Mouse (Mus musculus) CH12.LX (cell line): Measurements from ENCODE around the gene Spen. TPM values are rescaled to one million over a fixed set of nuclear protein-coding genes. Genes with fewer than 3 reads are reported as not detected.

Source experiments
- DNase-seq: peaks from one replicate; pipeline ENCODE4 v3.0.0-alpha.2; 2013; ENCODE audit errors: extremely low read depth
- H3K27ac ChIP-seq: 2 replicates; pipeline ENCODE4 v1.5.1; 2012; ENCODE audit warnings: low read depth, mild to moderate bottlenecking, control low read depth, moderate library complexity; ENCODE audit not compliant: insufficient read depth
- H3K27me3 ChIP-seq: replicated peaks from 2 replicates; pipeline ENCODE3; 2012; ENCODE audit warnings: inconsistent platforms
- H3K36me3 ChIP-seq, 2 experiments: replicated peaks in 1 of 2; 2 replicates each; pipeline versions ENCODE3 to v1.6.1; 2012; ENCODE audit warnings: inconsistent platforms in 1 of 2, low read length in 1 of 2, mild to moderate bottlenecking in 1 of 2, mixed read lengths in 1 of 2, moderate library complexity in 1 of 2; ENCODE audit not compliant: control insufficient read depth in 1 of 2, insufficient read depth in 1 of 2
- H3K4me1 ChIP-seq, 2 experiments: 2 replicates each; pipeline ENCODE4 v1.6.1; 2012; ENCODE audit warnings: inconsistent platforms in 1 of 2, moderate library complexity in 1 of 2; ENCODE audit not compliant: insufficient read depth in 2 of 2, control insufficient read depth in 1 of 2
- H3K4me2 ChIP-seq: 2 replicates; pipeline ENCODE4 v1.6.1; 2012; ENCODE audit warnings: low read depth, mild to moderate bottlenecking, control low read depth; ENCODE audit not compliant: poor library complexity, insufficient read depth, severe bottlenecking
- H3K4me3 ChIP-seq, 3 experiments: fragments of 150-350 bp in 1 of 3; sonication (generic) in 1 of 3; replicated peaks in 1 of 3; 2 replicates each; pipeline versions ENCODE3 to v1.5.1; 2011 to 2012; ENCODE audit warnings: low read depth in 2 of 3, low read length in 2 of 3, mild to moderate bottlenecking in 2 of 3, moderate library complexity in 2 of 3, control low read depth in 1 of 3, improper control_type of control experiment in 1 of 3, inconsistent platforms in 1 of 3, mixed read lengths in 1 of 3; ENCODE audit not compliant: poor library complexity in 1 of 3
- H3K79me2 ChIP-seq: replicated peaks from 2 replicates; pipeline ENCODE4 v1.6.1; 2012; ENCODE audit warnings: mild to moderate bottlenecking, moderate library complexity; ENCODE audit not compliant: control insufficient read depth, poor library complexity, insufficient read depth, severe bottlenecking; ENCODE audit errors: extremely low read depth
- H3K9ac ChIP-seq: 2 replicates; pipeline ENCODE4 v1.6.1; 2012; ENCODE audit warnings: low read depth, mild to moderate bottlenecking, control low read depth, moderate library complexity; ENCODE audit not compliant: insufficient read depth
- H3K9me3 ChIP-seq: replicated peaks from 2 replicates; pipeline ENCODE3; 2012; ENCODE audit warnings: low read length, inconsistent platforms, mixed read lengths
- BHLHE40 ChIP-seq: IDR thresholded peaks from 2 replicates; pipeline ENCODE4 v1.6.1; 2011; ENCODE audit warnings: mild to moderate bottlenecking, low read depth, low read length, improper control_type of control experiment
- CHD1 ChIP-seq: IDR thresholded peaks from 2 replicates; pipeline ENCODE4 v1.6.1; 2012; ENCODE audit warnings: low read depth, low read length, improper control_type of control experiment, inconsistent platforms
- ELF1 ChIP-seq: IDR thresholded peaks from 2 replicates; pipeline ENCODE4 v1.6.1; 2014; ENCODE audit warnings: low read depth, mild to moderate bottlenecking, inconsistent platforms, low read length, improper control_type of control experiment
- EP300 ChIP-seq: IDR thresholded peaks from 2 replicates; pipeline ENCODE4 v1.6.1; 2011; ENCODE audit warnings: low read length, improper control_type of control experiment
- GABPA ChIP-seq: IDR thresholded peaks from 2 replicates; pipeline ENCODE4 v1.6.1; 2012; ENCODE audit warnings: low read depth, low read length, improper control_type of control experiment, inconsistent platforms; ENCODE audit not compliant: insufficient replicate concordance
- IRF4 ChIP-seq: IDR thresholded peaks from 2 replicates; pipeline ENCODE4 v1.6.1; 2014; ENCODE audit warnings: low read depth, mild to moderate bottlenecking, inconsistent platforms, low read length, improper control_type of control experiment
- JUN ChIP-seq: IDR thresholded peaks from 2 replicates; pipeline ENCODE4 v1.6.1; 2011; ENCODE audit warnings: low read depth, mild to moderate bottlenecking, low read length, improper control_type of control experiment, moderate library complexity; ENCODE audit not compliant: insufficient read depth
- KAT2A ChIP-seq: IDR thresholded peaks from 2 replicates; pipeline ENCODE4 v1.6.1; 2012; ENCODE audit warnings: low read length, improper control_type of control experiment, inconsistent platforms; ENCODE audit not compliant: insufficient replicate concordance
- MAFK ChIP-seq: IDR thresholded peaks from 2 replicates; pipeline ENCODE4 v1.6.1; 2011; ENCODE audit warnings: low read length, improper control_type of control experiment; ENCODE audit not compliant: insufficient replicate concordance
- MEF2A ChIP-seq: IDR thresholded peaks from 2 replicates; pipeline ENCODE4 v1.6.1; 2014; ENCODE audit warnings: low read depth, mild to moderate bottlenecking, inconsistent platforms, low read length, improper control_type of control experiment, borderline replicate concordance
- MYC ChIP-seq: IDR thresholded peaks from 2 replicates; pipeline ENCODE4 v1.6.1; 2011; ENCODE audit warnings: low read depth, mild to moderate bottlenecking, improper control_type of control experiment, low read length
- USF1 ChIP-seq: IDR thresholded peaks from 2 replicates; pipeline ENCODE4 v1.6.1; 2014; ENCODE audit warnings: low read depth, mild to moderate bottlenecking, inconsistent platforms, low read length, improper control_type of control experiment
- USF2 ChIP-seq: conservative IDR thresholded peaks from 2 replicates; pipeline ENCODE4 v1.6.1; 2011; ENCODE audit warnings: low read depth, low read length, improper control_type of control experiment
- ZNF384 ChIP-seq: IDR thresholded peaks from 2 replicates; pipeline ENCODE4 v1.6.1; 2012; ENCODE audit warnings: low read depth, low read length, improper control_type of control experiment, inconsistent platforms
- dilution Hi-C: fragments of 300-500 bp; cut with MboI; formaldehyde crosslinking; loops from 2 replicates; pipeline ENCODE4 v1.14.3; 2020; ENCODE audit warnings: low sequenced_read_pairs; ENCODE audit not compliant: extremely low pct_unique_long_range_greater_than_20kb, extremely low pct_ligation_motif_present
- in situ Hi-C: fragments of 300-500 bp; cut with MboI; formaldehyde crosslinking; loops from 3 replicates; pipeline ENCODE4 v1.14.3; 2019; ENCODE audit warnings: low sequenced_read_pairs, low pct_ligation_motif_present, low pct_unique_long_range_greater_than_20kb, mixed read lengths
- polyA plus RNA-seq: library from polyadenylated mRNA; unstranded; fragments of >175 nt; gene quantifications from 2 replicates; pipeline ENCODE4 v1.2.1, GENCODE M21; 2012; ENCODE audit warnings: low read depth; ENCODE audit not compliant: insufficient read length
- total RNA-seq, 2 experiments: library from RNA; depleted of rRNA; stranded (reverse); fragments of 300-350 nt in 1 of 2; fragments of >200 nt in 1 of 2; gene quantifications; 2 replicates each; pipeline ENCODE4 v1.2.3; 2012 to 2014

The Spen gene
- total and polyA plus RNA-seq, 3 experiments: 4.0 to 21.6 (median 10.2) TPM

GRCm38 (mm10) chr4:141454581-141455350 lies 83.6 kb downstream of the Spen start:
- peaks cover 22 to 76% of the 10 kb centered on the region in 2 experiments for H3K36me3 ChIP-seq
- peak overlapping the region; percentile 31; the same call in 1 of the 2 replicates for H3K27ac ChIP-seq

GRCm38 (mm10) chr4:141451916-141452450 lies 86.4 kb downstream of the Spen start:
- in situ Hi-C loops: no loop called here

More at GRCm38 (mm10) chr4:141454581-141455350, 83.6 kb downstream of the Spen start:
- Histone ChIP-seq H3K9ac (no peak overlapping the region), H3K4me2 (no peak overlapping the region), H3K9me3 (no peaks in the 10 kb centered on the region), H3K4me3 (no peak overlapping the region), H3K27me3 (no peaks in the 10 kb centered on the region), H3K79me2 (peaks cover 11% of the 10 kb centered on the region), H3K4me1 (peaks cover 6 to 57% of the 10 kb centered on the region in 2 experiments; a peak in 3 of 4 replicates)
- in situ Hi-C loops: no loop called here
- no peak for TF ChIP-seq GABPA
- no peak for TF ChIP-seq EP300
- 0 out of 2 replicates have a peak, but pooled peaks have one; percentile 22 for TF ChIP-seq MAFK
- TF ChIP-seq USF2: no peak
- no peak for TF ChIP-seq KAT2A
- 0 out of 2 replicates have a peak, but pooled peaks have one; percentile 27 for TF ChIP-seq BHLHE40
- TF ChIP-seq CHD1: no peak
- no peak for TF ChIP-seq ELF1
- dilution Hi-C loops: no loop called here
- peak; percentile 48 for DNase-seq

GRCm38 (mm10) chr4:141451251-141451650 lies 87.1 kb downstream of the Spen start:
- DNase-seq: no peak
- in situ Hi-C loops: no loop called here
- Histone ChIP-seq H3K4me1 (peaks cover 5 to 56% of the 10 kb centered on the region in 2 experiments), H3K9me3 (no peaks in the 10 kb centered on the region), H3K4me2 (no peak overlapping the region), H3K27ac (no peak overlapping the region), H3K79me2 (peaks cover 18% of the 10 kb centered on the region), H3K36me3 (peaks cover 38 to 82% of the 10 kb centered on the region in 2 experiments), H3K27me3 (no peaks in the 10 kb centered on the region), H3K9ac (no peak overlapping the region), H3K4me3 (no peak overlapping the region)
- no peak for TF ChIP-seq BHLHE40
- no peak for TF ChIP-seq USF1
- no peak for TF ChIP-seq IRF4
- TF ChIP-seq ZNF384: no peak
- no peak for TF ChIP-seq CHD1
- no peak for TF ChIP-seq JUN
- no peak for TF ChIP-seq MYC
- TF ChIP-seq MAFK: no peak
- no peak for TF ChIP-seq MEF2A
- dilution Hi-C loops: no loop called here

More at GRCm38 (mm10) chr4:141451916-141452450, 86.4 kb downstream of the Spen start:
- Histone ChIP-seq H3K27me3 (no peaks in the 10 kb centered on the region), H3K36me3 (peaks cover 37 to 79% of the 10 kb centered on the region in 2 experiments), H3K79me2 (peaks cover 11% of the 10 kb centered on the region), H3K4me3 (no peak overlapping the region), H3K4me2 (no peak overlapping the region), H3K27ac (no peak overlapping the region), H3K4me1 (peaks cover 4 to 50% of the 10 kb centered on the region in 2 experiments; a peak in 3 of 4 replicates), H3K9ac (no peak overlapping the region), H3K9me3 (no peaks in the 10 kb centered on the region)
- dilution Hi-C loops: no loop called here
- TF ChIP-seq ZNF384: no peak
- DNase-seq: no peak
